Mouse (Mus musculus): ENCODE data around the gene Acp4.
A peak's percentile ranks its signal among the peaks of the same experiment; 100 is the strongest.
"Not testable (repeated sequence)": the region's sequence is repeated elsewhere in the genome, so short reads cannot be mapped to it uniquely, and the experiment has no call there.

The Acp4 gene

GRCm38 (mm10) chr7:44262791-44263643, 5.8 kb upstream of the Acp4 start:
- DNase-seq (ENCODE audit: low spot score in 2 of 2), result peak; percentile 89 to 94

GRCm38 (mm10) chr7:44261147-44261546, 4.0 kb upstream of the Acp4 start, which contains the start of gene Gm15517:
Gene Gm15517 (plus strand): TSS chr7:44261447.
- no peak for DNase-seq (ENCODE audit: low spot score in 2 of 2)

DNA sequence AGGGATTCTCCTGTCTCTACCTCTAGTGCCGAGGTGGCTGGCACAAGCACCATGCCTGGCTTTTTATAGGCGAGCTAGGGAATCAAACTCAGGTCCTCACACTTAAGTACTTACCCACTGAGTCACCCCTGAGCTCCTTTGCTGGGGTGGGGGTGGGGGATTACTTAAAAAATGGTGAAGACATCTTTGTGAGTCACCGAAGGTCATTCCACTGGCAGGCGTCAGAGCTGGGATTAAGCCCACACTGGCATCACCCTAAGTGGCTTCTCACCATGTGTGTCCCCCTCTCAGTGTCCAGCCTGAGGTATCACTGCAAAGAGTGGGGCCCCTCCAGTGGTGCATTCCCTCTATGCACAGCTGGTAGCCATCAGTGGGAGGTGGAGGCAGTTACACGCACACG, 3.2 kb upstream of the Acp4 start:
- no peak for DNase-seq (ENCODE audit: low spot score in 2 of 2)

GRCm38 (mm10) chr7:44254930-44255329, 2.2 kb downstream of the Acp4 start:
- DNase-seq (ENCODE audit: low spot score in 2 of 2), result no peak

- DNase-seq (ENCODE audit: low spot score in 2 of 2), result no peak
Measured at GRCm38 (mm10) chr7:44253023-44253616, 4.1 kb downstream of the Acp4 start.

- DNase-seq (ENCODE audit: low spot score in 2 of 2), result not testable (repeated sequence)
Measured at GRCm38 (mm10) chr7:44250732-44251275, 6.4 kb downstream of the Acp4 start.

- DNase-seq (ENCODE audit: low spot score in 2 of 2), result no peak
Measured at GRCm38 (mm10) chr7:44249248-44249647, 7.9 kb downstream of the Acp4 start.

- no peak for DNase-seq (ENCODE audit: low spot score in 2 of 2)
Measured at GRCm38 (mm10) chr7:44247971-44248370, 9.2 kb downstream of the Acp4 start.

GRCm38 (mm10) chr7:44246984-44247470, 10.2 kb downstream of the Acp4 start:
- peak; percentile 32 to 70 for DNase-seq (ENCODE audit: low spot score in 2 of 2)

- DNase-seq (ENCODE audit: low spot score in 2 of 2), result peak; percentile 91 to 97
Measured at GRCm38 (mm10) chr7:44246055-44246983, 10.9 kb downstream of the Acp4 start, which contains the start of the genes 1700028J19Rik and 2410002F23Rik. Gene 1700028J19Rik (minus strand): TSS chr7:44246695. Gene 2410002F23Rik (plus strand): TSS chr7:44246722.

- no peak for DNase-seq (ENCODE audit: low spot score in 2 of 2)
Measured at GRCm38 (mm10) chr7:44244080-44244479, 13.1 kb downstream of the Acp4 start.

GRCm38 (mm10) chr7:44241163-44241562, 16.0 kb downstream of the Acp4 start:
- no peak for DNase-seq (ENCODE audit: low spot score in 2 of 2)

DNA sequence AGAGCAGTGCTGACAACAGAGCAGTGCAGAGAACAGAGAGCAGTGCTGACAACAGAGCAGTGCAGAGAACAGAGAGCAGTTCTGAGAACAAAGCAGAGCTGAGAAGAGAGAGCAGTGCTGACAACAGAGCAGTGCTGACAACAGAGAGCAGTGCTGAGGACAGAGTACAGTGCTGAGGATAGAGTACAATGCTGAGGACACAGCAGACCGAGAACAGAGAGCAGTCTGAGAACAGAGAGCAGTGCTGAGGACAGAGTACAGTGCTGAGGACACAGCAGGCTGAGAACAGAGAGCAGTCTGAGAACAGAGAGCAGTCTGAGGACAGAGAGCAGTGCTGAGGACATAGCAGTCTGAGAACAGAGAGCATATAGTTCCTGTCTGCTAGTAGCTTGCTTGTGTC, 16.5 kb downstream of the Acp4 start:
- DNase-seq (ENCODE audit: low spot score in 2 of 2), result no peak

DNA sequence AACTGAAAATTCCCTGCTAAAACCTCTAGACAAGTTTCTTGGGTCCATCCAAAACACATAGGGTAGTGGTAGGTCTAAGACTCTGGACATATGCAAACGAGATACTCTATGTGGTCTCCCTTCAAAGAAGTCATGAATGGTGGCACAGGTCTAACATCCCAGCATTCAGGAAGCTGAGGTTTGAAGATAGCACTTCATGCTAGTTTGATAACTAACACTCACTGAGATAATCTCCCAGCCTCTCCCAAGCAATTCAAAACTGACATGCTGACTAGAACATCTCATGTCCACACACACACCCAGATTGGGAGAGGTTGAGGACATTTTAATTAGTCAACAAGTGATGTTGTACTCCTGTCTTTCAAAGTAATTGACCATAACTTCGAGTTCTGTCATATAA, 17.3 kb downstream of the Acp4 start:
- no peak for DNase-seq (ENCODE audit: low spot score in 2 of 2)

DNA sequence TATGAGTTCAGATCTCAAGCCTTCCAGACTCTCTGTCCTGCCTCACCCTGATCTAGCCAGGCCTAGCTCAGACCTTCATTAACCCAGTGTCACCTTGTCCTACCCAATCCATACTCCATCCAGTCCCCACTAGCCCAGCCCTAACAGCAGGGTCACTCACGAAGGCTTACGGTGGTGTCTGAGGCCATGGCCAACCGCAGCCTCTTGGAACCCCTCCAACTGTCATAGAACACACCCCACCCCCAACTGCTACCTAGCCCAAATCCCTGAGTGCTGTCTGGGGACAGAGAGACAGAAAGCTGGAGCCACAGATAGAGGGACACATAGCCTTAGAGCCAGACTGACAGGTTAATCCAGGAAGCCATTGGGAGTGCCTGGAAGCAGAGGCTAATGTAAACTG, 21.3 kb downstream of the Acp4 start, which contains the start of gene Gm36864:
Gene Gm36864 (plus strand): TSS at position 269 of the 400 bp plus-strand sequence.
- no peak for DNase-seq (ENCODE audit: low spot score in 2 of 2)

DNA sequence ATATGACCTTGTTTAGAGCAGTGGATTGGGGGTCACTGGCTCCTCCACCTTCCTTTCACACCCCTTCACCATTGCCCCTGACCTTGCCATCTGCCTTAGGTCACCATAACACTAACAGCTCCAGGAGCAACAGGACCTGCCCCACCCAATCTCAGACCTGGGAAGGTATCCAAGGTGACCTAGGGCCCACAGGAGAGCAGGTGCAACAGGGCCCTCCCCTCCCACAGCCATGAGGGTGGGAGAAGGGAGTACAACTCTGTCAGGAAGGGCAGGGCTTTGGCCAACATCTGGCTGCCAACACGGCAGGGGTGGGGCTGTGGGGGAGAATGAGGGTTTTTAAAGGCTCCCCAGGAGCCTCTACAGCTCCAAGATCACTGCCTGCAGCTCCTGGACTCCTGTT, 32.1 kb downstream of the Acp4 start, which contains the start of gene Klk1:
Gene Klk1 (plus strand): TSS at position 285 of the 400 bp plus-strand sequence.
- no peak for DNase-seq (ENCODE audit: low spot score in 2 of 2)

DNA sequence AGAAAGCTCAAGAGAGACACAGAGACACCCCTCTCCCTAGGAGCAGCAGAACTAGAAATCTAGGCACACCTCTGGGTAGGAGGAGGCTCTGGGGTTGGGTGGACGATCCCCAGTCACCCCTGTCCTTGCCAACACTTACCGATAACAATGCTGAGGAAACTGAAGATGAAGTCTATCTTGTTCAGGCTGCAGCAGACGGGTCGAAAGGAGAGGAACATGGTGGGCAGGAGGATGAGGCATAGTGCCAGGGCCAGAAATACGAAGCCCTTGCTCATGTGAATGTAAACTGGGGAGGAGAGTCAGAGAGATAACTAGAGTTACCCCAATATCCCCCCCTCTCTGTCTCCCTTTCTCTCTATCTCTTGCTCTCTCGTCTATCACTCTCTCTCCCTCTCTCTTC, 34.8 kb downstream of the Acp4 start:
- not testable (repeated sequence) for DNase-seq (ENCODE audit: low spot score in 2 of 2)

DNA sequence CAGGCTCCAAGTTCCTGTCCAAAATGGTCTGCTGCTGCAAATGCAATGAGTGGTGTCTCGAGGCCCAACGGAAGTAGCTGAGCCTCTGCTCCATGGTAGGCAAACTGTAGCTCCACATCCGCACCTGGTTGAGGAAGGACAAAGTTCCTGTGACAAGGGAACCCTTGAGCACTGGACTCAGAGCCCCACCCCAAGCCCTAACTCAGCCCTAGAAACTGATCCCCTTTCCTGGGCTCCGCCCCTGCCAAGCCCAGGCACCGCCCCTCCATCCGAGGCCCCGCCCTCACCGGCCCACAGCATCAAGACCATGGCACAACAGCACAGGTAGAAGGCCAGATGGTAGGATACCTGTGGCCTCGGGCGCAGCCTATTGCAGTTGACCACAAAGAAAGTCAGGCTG, 35.6 kb downstream of the Acp4 start:
- not testable (repeated sequence) for DNase-seq (ENCODE audit: low spot score in 2 of 2)

DNA sequence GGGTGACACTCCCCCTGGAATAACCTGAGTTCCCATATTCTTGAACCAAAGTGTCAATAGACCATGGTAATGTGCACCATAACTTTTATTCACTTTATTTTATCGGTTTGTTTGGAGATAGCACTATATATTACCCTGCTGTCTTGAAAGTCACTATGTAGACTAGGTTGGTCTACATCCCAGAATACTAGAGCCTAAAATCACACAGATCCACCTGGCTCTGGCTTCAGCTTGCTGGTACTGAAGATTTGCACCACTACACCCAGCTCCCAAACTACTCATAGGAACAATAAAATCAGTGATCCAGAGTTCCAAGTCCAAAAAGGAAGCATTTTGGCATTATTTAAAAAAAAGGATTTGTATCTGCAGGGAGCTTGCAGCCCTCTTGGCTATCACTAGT, 41.5 kb downstream of the Acp4 start, which contains the start of gene Klk1b5:
Gene Klk1b5 (plus strand): TSS at position 301 of the 400 bp plus-strand sequence.
- DNase-seq (ENCODE audit: low spot score in 2 of 2), result no peak

- DNase-seq (ENCODE audit: low spot score in 2 of 2), result no peak
Measured at GRCm38 (mm10) chr7:44208307-44208706, 48.9 kb downstream of the Acp4 start.

GRCm38 (mm10) chr7:44207135-44207534, 50.0 kb downstream of the Acp4 start, which contains the start of gene Klk1b4:
Gene Klk1b4 (plus strand): TSS chr7:44207435.
- not testable (repeated sequence) for DNase-seq (ENCODE audit: low spot score in 2 of 2)
